Comparison of ENCODE assay signal across 16 mouse cellular contexts in genomic region chr4:95443854-95444811, GRCm38 (mm10).
A peak's percentile ranks its signal among the peaks of the same experiment; 100 is the strongest.
DNase-seq lines count a peak whose midpoint lies in the region; ATAC-seq lines count a peak whose summit lies in the region.
"Had no signal": no experiment of that assay in that cellular context is flagged by ENCODE, and none has a peak within 500 bp of the region (broad histone marks: within the 10 kb centered on the region; RNA-seq: fewer than 3 reads in every experiment).

No protein-coding gene starts in this region.

- H3K4me2 ChIP-seq in liver, embryonic 11.5 days = no peak overlapping the region
- no peak overlapping the region for H3K4me2 ChIP-seq in intestine, embryonic 16.5 days (ENCODE audit: low read depth, low read length)
- H3K4me2 ChIP-seq in stomach, embryonic 16.5 days (ENCODE audit: low read depth, low read length) = no peak overlapping the region
- H3K4me2 ChIP-seq in forebrain, embryonic 15.5 days (replicated peaks) = no peak overlapping the region
- H3K4me2 ChIP-seq: forebrain, embryonic 12.5 days had no signal

- no peaks in the 10 kb centered on the region for H3K36me3 ChIP-seq in liver, embryonic 11.5 days (ENCODE audit: control insufficient read depth, insufficient read depth, low read length)
- no peaks in the 10 kb centered on the region for H3K36me3 ChIP-seq in intestine, embryonic 16.5 days (ENCODE audit: control insufficient read depth, insufficient read depth, low read length)
- H3K36me3 ChIP-seq in stomach, embryonic 16.5 days (ENCODE audit: control insufficient read depth, insufficient read depth, low read length) = no peaks in the 10 kb centered on the region
- H3K36me3 ChIP-seq in forebrain, embryonic 15.5 days = no peaks in the 10 kb centered on the region
- H3K36me3 ChIP-seq: forebrain, embryonic 12.5 days; midbrain, embryonic 10.5 days had no signal

- no peaks in the 10 kb centered on the region for H3K4me1 ChIP-seq in liver, embryonic 11.5 days (replicated peaks; ENCODE audit: control insufficient read depth, insufficient read depth, low read length)
- H3K4me1 ChIP-seq in intestine, embryonic 16.5 days (ENCODE audit: control insufficient read depth, insufficient read depth, low read length) = no peaks in the 10 kb centered on the region
- peaks cover 6% of the 10 kb centered on the region; the same call in 1 of the 2 replicates for H3K4me1 ChIP-seq in stomach, embryonic 16.5 days (ENCODE audit: control insufficient read depth, insufficient read depth, low read length)
- no peaks in the 10 kb centered on the region for H3K4me1 ChIP-seq in forebrain, embryonic 15.5 days

- no peaks in the 10 kb centered on the region for H3K27me3 ChIP-seq in liver, embryonic 11.5 days (replicated peaks; ENCODE audit: control insufficient read depth, insufficient read depth, low read length)
- H3K27me3 ChIP-seq in intestine, embryonic 16.5 days (replicated peaks; ENCODE audit: control insufficient read depth, insufficient read depth, low read length) = no peaks in the 10 kb centered on the region
- H3K27me3 ChIP-seq in stomach, embryonic 16.5 days (ENCODE audit: control insufficient read depth, insufficient read depth, low read length) = no peaks in the 10 kb centered on the region
- no peaks in the 10 kb centered on the region for H3K27me3 ChIP-seq in forebrain, embryonic 15.5 days
- H3K27me3 ChIP-seq: forebrain, embryonic 12.5 days had no signal

- 56% methylated on average over 12 of the region's 12 CpGs for WGBS in liver, embryonic 11.5 days
- 42% methylated on average over 12 of the region's 12 CpGs for WGBS in intestine, embryonic 16.5 days
- WGBS in stomach, embryonic 16.5 days = 36% methylated on average over 12 of the region's 12 CpGs
- WGBS in forebrain, embryonic 15.5 days = 54% methylated on average over 12 of the region's 12 CpGs

- no peaks in the 10 kb centered on the region for H3K9me3 ChIP-seq in liver, embryonic 11.5 days (ENCODE audit: control insufficient read depth, low read length)
- no peaks in the 10 kb centered on the region for H3K9me3 ChIP-seq in intestine, embryonic 16.5 days (ENCODE audit: control insufficient read depth, low read length)
- H3K9me3 ChIP-seq in stomach, embryonic 16.5 days (replicated peaks; ENCODE audit: control insufficient read depth, low read length) = no peaks in the 10 kb centered on the region
- H3K9me3 ChIP-seq in forebrain, embryonic 15.5 days = no peaks in the 10 kb centered on the region
- H3K9me3 ChIP-seq: forebrain, embryonic 12.5 days; midbrain, embryonic 10.5 days had no signal

- no peak overlapping the region for H3K27ac ChIP-seq in liver, embryonic 11.5 days (ENCODE audit: low read depth, low read length)
- peak overlapping the region; percentile 57 for H3K27ac ChIP-seq in intestine, embryonic 16.5 days (ENCODE audit: low read length)
- no peak overlapping the region for H3K27ac ChIP-seq in stomach, embryonic 16.5 days (ENCODE audit: low read length)
- H3K27ac ChIP-seq in forebrain, embryonic 15.5 days (replicated peaks) = no peak overlapping the region
- H3K27ac ChIP-seq: forebrain, embryonic 12.5 days; layer of hippocampus, adult 2 months; midbrain, embryonic 10.5 days had no signal

- no peak overlapping the region for H3K4me3 ChIP-seq in liver, embryonic 11.5 days (ENCODE audit: low read depth, low read length)
- H3K4me3 ChIP-seq in intestine, embryonic 16.5 days (ENCODE audit: low read length) = no peak overlapping the region
- no peak overlapping the region for H3K4me3 ChIP-seq in stomach, embryonic 16.5 days (replicated peaks; ENCODE audit: low read length)
- no peak overlapping the region for H3K4me3 ChIP-seq in forebrain, embryonic 15.5 days
- H3K4me3 ChIP-seq: forebrain, embryonic 12.5 days; layer of hippocampus, adult 2 months; midbrain, embryonic 10.5 days had no signal

- H3K9ac ChIP-seq in liver, embryonic 11.5 days (ENCODE audit: low read depth, low read length) = no peak overlapping the region
- H3K9ac ChIP-seq in intestine, embryonic 16.5 days (ENCODE audit: low read depth, low read length) = no peak overlapping the region
- no peak overlapping the region for H3K9ac ChIP-seq in stomach, embryonic 16.5 days (ENCODE audit: low read length)
- H3K9ac ChIP-seq in forebrain, embryonic 15.5 days (replicated peaks) = no peak overlapping the region
- H3K9ac ChIP-seq: forebrain, embryonic 12.5 days had no signal

- DNase-seq in liver = peak; percentile 25
- no peak for DNase-seq in liver, embryonic 11.5 days (ENCODE audit: low spot score)
- peak; percentile 87 to 91 for DNase-seq in kidney, postnatal 36 days
- DNase-seq in gastrocnemius, postnatal 4 days (ENCODE audit: low spot score in 2 of 2) = no peak
- DNase-seq in natural killer cell, adult 2 months (ENCODE audit: low spot score in 2 of 2) = no peak
- DNase-seq: heart, adult 18-20 months; heart, postnatal 4 days; left cerebral cortex, postnatal 4 days; right cerebral cortex, postnatal 25 days; thymus, adult 18-20 months had no signal

- ATAC-seq in liver, embryonic 11.5 days (replicated peaks; ENCODE audit: low FRiP score) = no peak
- ATAC-seq in intestine, embryonic 16.5 days = peak; percentile 88
- peak; percentile 53; the same call in 1 of the 2 replicates for ATAC-seq in stomach, embryonic 16.5 days (ENCODE audit: insufficient read depth, low FRiP score)
- ATAC-seq in forebrain, embryonic 15.5 days (replicated peaks) = no peak

Comparison
In these comparisons a context has a peak if more than half of its experiments do, and no peak if none do; other contexts are left out.
1. DNase-seq: peak in liver (single experiment) and kidney, postnatal 36 days (2 of 2); none in liver, embryonic 11.5 days (single experiment), gastrocnemius, postnatal 4 days (0 of 2) and natural killer cell, adult 2 months (0 of 2).
2. ATAC-seq: peak in intestine, embryonic 16.5 days (single experiment) and stomach, embryonic 16.5 days (single experiment); none in liver, embryonic 11.5 days (single experiment) and forebrain, embryonic 15.5 days (single experiment).